20 mouse cellular contexts compared by ENCODE assay signal in the genomic region with DNA sequence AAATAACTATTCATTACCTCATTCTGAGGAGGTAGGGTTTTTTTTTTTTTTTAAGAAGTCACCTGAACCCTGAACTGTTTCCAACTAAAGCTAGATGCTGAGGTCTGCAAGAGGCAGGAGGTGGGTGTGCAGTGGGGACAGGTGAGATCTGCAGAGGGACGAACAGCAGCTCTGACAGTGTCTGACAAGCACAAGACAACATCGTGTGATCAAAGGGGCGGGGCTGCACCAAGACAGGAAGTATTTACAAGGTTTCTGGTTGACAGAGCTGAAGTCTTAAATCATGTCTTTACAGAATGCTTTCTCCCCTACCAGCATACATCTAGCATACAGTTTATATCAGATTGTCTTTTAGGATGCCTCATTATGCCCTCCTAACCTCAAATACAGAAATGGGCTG. TPM values are rescaled to one million over a fixed set of nuclear protein-coding genes. Genes with fewer than 3 reads are reported as not detected.
A peak's percentile ranks its signal among the peaks of the same experiment; 100 is the strongest.
DNase-seq lines count a peak whose midpoint lies in the region; ATAC-seq and TF ChIP-seq lines count a peak whose summit lies in the region.
"Had no signal": no experiment of that assay in that cellular context is flagged by ENCODE, and none has a peak within 500 bp of the region (broad histone marks: within the 10 kb centered on the region; RNA-seq: fewer than 3 reads in every experiment).

No protein-coding gene starts in this region.

- TF ChIP-seq CTCF in spleen, adult 2 months (IDR thresholded peaks at IDR 0.05; ENCODE audit: extremely low read depth, insufficient read depth, insufficient read length, insufficient replicate concordance) = no peak

- no peaks in the 10 kb centered on the region for H3K9me3 ChIP-seq in intestine, embryonic 14.5 days (ENCODE audit: control insufficient read depth, low read length)
- no peaks in the 10 kb centered on the region for H3K9me3 ChIP-seq in intestine, embryonic 15.5 days
- H3K9me3 ChIP-seq in neural tube, embryonic 15.5 days (replicated peaks) = no peaks in the 10 kb centered on the region
- H3K9me3 ChIP-seq: embryonic facial prominence, embryonic 12.5 days; forebrain, embryonic 13.5 days; hindbrain, embryonic 15.5 days; liver, embryonic 15.5 days; stomach, embryonic 15.5 days had no signal

- no peak overlapping the region for H3K9ac ChIP-seq in intestine, embryonic 14.5 days (ENCODE audit: low read length)
- H3K9ac ChIP-seq in intestine, embryonic 15.5 days = no peak overlapping the region
- no peak overlapping the region for H3K9ac ChIP-seq in neural tube, embryonic 15.5 days (replicated peaks)
- H3K9ac ChIP-seq: embryonic facial prominence, embryonic 12.5 days; forebrain, embryonic 13.5 days; hindbrain, embryonic 15.5 days; liver, embryonic 15.5 days; stomach, embryonic 15.5 days had no signal

- H3K4me1 ChIP-seq in intestine, embryonic 14.5 days (replicated peaks; ENCODE audit: control insufficient read depth, insufficient read depth, low read length) = peaks cover 6% of the 10 kb centered on the region; the same call in 1 of the 2 replicates
- 0 out of 2 replicates have a peak, but pooled peaks cover 3% of the 10 kb centered on the region for H3K4me1 ChIP-seq in intestine, embryonic 15.5 days (replicated peaks)
- peaks cover 2% of the 10 kb centered on the region for H3K4me1 ChIP-seq in spleen, adult 2 months (ENCODE audit: control insufficient read depth, insufficient read depth, insufficient read length)
- no peaks in the 10 kb centered on the region for H3K4me1 ChIP-seq in neural tube, embryonic 15.5 days
- H3K4me1 ChIP-seq: embryonic facial prominence, embryonic 12.5 days; forebrain, embryonic 13.5 days; hindbrain, embryonic 15.5 days; liver, embryonic 15.5 days; stomach, embryonic 15.5 days had no signal

- no peak for ATAC-seq in intestine, embryonic 14.5 days (replicated peaks; ENCODE audit: low FRiP score, low TSS enrichment, low read depth)
- no peak; the same call in 1 of the 2 replicates for ATAC-seq in intestine, embryonic 15.5 days
- no peak for ATAC-seq in neural tube, embryonic 15.5 days (ENCODE audit: low FRiP score)
- ATAC-seq: forebrain, embryonic 13.5 days; Patski had no signal

- no peak overlapping the region for H3K4me3 ChIP-seq in intestine, embryonic 14.5 days (ENCODE audit: low read depth, low read length)
- H3K4me3 ChIP-seq in intestine, embryonic 15.5 days (replicated peaks) = no peak overlapping the region
- no peak overlapping the region for H3K4me3 ChIP-seq in spleen, adult 2 months (ENCODE audit: extremely low read depth, insufficient read depth, insufficient read length)
- no peak overlapping the region for H3K4me3 ChIP-seq in neural tube, embryonic 15.5 days (replicated peaks)
- H3K4me3 ChIP-seq: embryonic facial prominence, embryonic 12.5 days; forebrain, embryonic 13.5 days; hindbrain, embryonic 15.5 days; liver, embryonic 15.5 days; myocyte; stomach, embryonic 15.5 days had no signal

- WGBS in intestine, embryonic 14.5 days = 51% methylated on average over 3 of the region's 3 CpGs
- WGBS in intestine, embryonic 15.5 days = 54% methylated on average over 3 of the region's 3 CpGs
- 19% methylated on average over 3 of the region's 3 CpGs for WGBS in spleen, adult 2 months
- WGBS in neural tube, embryonic 15.5 days = 80% methylated on average over 3 of the region's 3 CpGs

- TF ChIP-seq POLR2A in spleen, adult 2 months (IDR thresholded peaks at IDR 0.05; ENCODE audit: low read depth, low read length) = no peak

- no peak for DNase-seq in intestine, embryonic 14.5 days (ENCODE audit: low spot score)
- peak; percentile 22 to 38 for DNase-seq in spleen, adult 2 months (ENCODE audit: low read depth in 1 of 2, low spot score in 2 of 2)
- DNase-seq in spleen, postnatal 4 days (ENCODE audit: low spot score in 2 of 2) = no peak
- peak; percentile 47 to 48 for DNase-seq in spleen, postnatal 36 days (ENCODE audit: low spot score in 2 of 2)
- no peak for DNase-seq in gastrocnemius, postnatal 4 days (ENCODE audit: low spot score in 2 of 2)
- DNase-seq in adrenal gland, adult 2 months = no peak
- DNase-seq: adrenal gland, postnatal 25 days; left cerebral cortex, postnatal 4 days had no signal

- H3K4me2 ChIP-seq in intestine, embryonic 14.5 days (ENCODE audit: low read length) = no peak overlapping the region
- H3K4me2 ChIP-seq in intestine, embryonic 15.5 days (replicated peaks) = no peak overlapping the region
- H3K4me2 ChIP-seq in neural tube, embryonic 15.5 days = no peak overlapping the region
- H3K4me2 ChIP-seq: embryonic facial prominence, embryonic 12.5 days; forebrain, embryonic 13.5 days; hindbrain, embryonic 15.5 days; liver, embryonic 15.5 days; stomach, embryonic 15.5 days had no signal

- peak overlapping the region; percentile 27; the same call in 1 of the 2 replicates for H3K27ac ChIP-seq in intestine, embryonic 14.5 days (ENCODE audit: low read depth)
- no peak overlapping the region for H3K27ac ChIP-seq in intestine, embryonic 15.5 days
- H3K27ac ChIP-seq in spleen, adult 2 months (ENCODE audit: insufficient read depth, low read length) = no peak overlapping the region
- no peak overlapping the region for H3K27ac ChIP-seq in neural tube, embryonic 15.5 days (replicated peaks)
- H3K27ac ChIP-seq: embryonic facial prominence, embryonic 12.5 days; forebrain, embryonic 13.5 days; hindbrain, embryonic 15.5 days; liver, embryonic 15.5 days; stomach, embryonic 15.5 days had no signal

- no peaks in the 10 kb centered on the region for H3K27me3 ChIP-seq in intestine, embryonic 14.5 days (replicated peaks; ENCODE audit: control insufficient read depth, insufficient read depth, low read length)
- no peaks in the 10 kb centered on the region for H3K27me3 ChIP-seq in intestine, embryonic 15.5 days (replicated peaks)
- no peaks in the 10 kb centered on the region for H3K27me3 ChIP-seq in spleen, adult 2 months (ENCODE audit: control insufficient read depth, insufficient read depth, low read length)
- H3K27me3 ChIP-seq in neural tube, embryonic 15.5 days (replicated peaks) = no peaks in the 10 kb centered on the region
- H3K27me3 ChIP-seq: embryonic facial prominence, embryonic 12.5 days; forebrain, embryonic 13.5 days; hindbrain, embryonic 15.5 days; liver, embryonic 15.5 days; Patski; stomach, embryonic 15.5 days had no signal

- peaks cover 31% of the 10 kb centered on the region for H3K36me3 ChIP-seq in intestine, embryonic 14.5 days (ENCODE audit: control insufficient read depth, insufficient read depth, low read length)
- no peaks in the 10 kb centered on the region for H3K36me3 ChIP-seq in intestine, embryonic 15.5 days
- peaks cover 11% of the 10 kb centered on the region for H3K36me3 ChIP-seq in spleen, adult 2 months (ENCODE audit: control insufficient read depth, insufficient read depth, low read length)
- peaks cover 16% of the 10 kb centered on the region for H3K36me3 ChIP-seq in neural tube, embryonic 15.5 days

RNA-seq across cellular contexts. Expression of a gene that starts 14.5 kb away (rescaled TPM):
- 394 and 416 TPM in 2 replicates for polyA plus RNA-seq in intestine, embryonic 14.5 days (2014; fragmentation: Nextera tagmentation; extraction: Ambion mirVana)
- polyA plus RNA-seq in intestine, embryonic 15.5 days (2015; fragmentation: Nextera tagmentation; extraction: Ambion mirVana) = 378 and 432 TPM in 2 replicates
- 71.2 and 124 TPM in 2 replicates for polyA plus RNA-seq in spleen, adult 2 months (2012; rRNA removed)
- 100 to 1,000 TPM; 194 to 203 TPM for total RNA-seq in gastrocnemius, postnatal 4 days (2021)
- 495 and 582 TPM in 2 replicates for polyA plus RNA-seq in neural tube, embryonic 15.5 days (2015; fragmentation: Nextera tagmentation; extraction: Ambion mirVana)
- total RNA-seq in adrenal gland, adult 2 months (2021) = 100 to 1,000 TPM; 137 to 247 TPM
- polyA plus RNA-seq in adrenal gland, adult 2 months (2012; rRNA removed) = 964 and 1,102 TPM in 2 replicates

RNA-seq across cellular contexts. Expression of a gene that starts 21.3 kb away (rescaled TPM):
- polyA plus RNA-seq in intestine, embryonic 14.5 days (2014; fragmentation: Nextera tagmentation; extraction: Ambion mirVana) = 0.97 TPM in 1 of 2 replicates, not detected in the other
- 1.1 and 1.2 TPM in 2 replicates for polyA plus RNA-seq in intestine, embryonic 15.5 days (2015; fragmentation: Nextera tagmentation; extraction: Ambion mirVana)
- polyA plus RNA-seq in spleen, adult 2 months (2012; rRNA removed) = 0.79 TPM in 1 of 2 replicates, not detected in the other
- total RNA-seq in gastrocnemius, postnatal 4 days (2021) = not detected
- polyA plus RNA-seq in neural tube, embryonic 15.5 days (2015; fragmentation: Nextera tagmentation; extraction: Ambion mirVana) = 2.0 and 3.5 TPM in 2 replicates
- total RNA-seq in adrenal gland, adult 2 months (2021) = not detected
- 0.52 and 0.54 TPM in 2 replicates for polyA plus RNA-seq in adrenal gland, adult 2 months (2012; rRNA removed)
- total RNA-seq: adrenal gland, postnatal 25 days; layer of hippocampus, adult 18-20 months had no signal
- polyA plus RNA-seq: C2C12; embryonic facial prominence, embryonic 12.5 days; forebrain, embryonic 13.5 days; heart, embryonic 14.5 days had no signal

RNA-seq across cellular contexts. Expression of a gene that starts 33.2 kb away (rescaled TPM):
- 25.0 and 31.6 TPM in 2 replicates for polyA plus RNA-seq in intestine, embryonic 14.5 days (2014; fragmentation: Nextera tagmentation; extraction: Ambion mirVana)
- polyA plus RNA-seq in intestine, embryonic 15.5 days (2015; fragmentation: Nextera tagmentation; extraction: Ambion mirVana) = 28.0 and 29.1 TPM in 2 replicates
- polyA plus RNA-seq in spleen, adult 2 months (2012; rRNA removed) = 8.6 and 14.1 TPM in 2 replicates
- 10 to 100 TPM; 15.9 to 18.3 TPM for total RNA-seq in gastrocnemius, postnatal 4 days (2021)
- 44.8 and 45.3 TPM in 2 replicates for polyA plus RNA-seq in neural tube, embryonic 15.5 days (2015; fragmentation: Nextera tagmentation; extraction: Ambion mirVana)
- total RNA-seq in adrenal gland, adult 2 months (2021) = 10 to 100 TPM; 20.4 to 27.3 TPM
- 18.7 and 20.7 TPM in 2 replicates for polyA plus RNA-seq in adrenal gland, adult 2 months (2012; rRNA removed)

RNA-seq across cellular contexts. Expression of a gene that starts 49.2 kb away (rescaled TPM):
- polyA plus RNA-seq in intestine, embryonic 14.5 days (2014; fragmentation: Nextera tagmentation; extraction: Ambion mirVana) = 18.9 and 21.0 TPM in 2 replicates
- 11.7 and 12.3 TPM in 2 replicates for polyA plus RNA-seq in intestine, embryonic 15.5 days (2015; fragmentation: Nextera tagmentation; extraction: Ambion mirVana)
- polyA plus RNA-seq in spleen, adult 2 months (2012; rRNA removed) = 7.3 and 9.2 TPM in 2 replicates
- 10 to 100 TPM; 32.5 to 34.9 TPM for total RNA-seq in gastrocnemius, postnatal 4 days (2021)
- polyA plus RNA-seq in neural tube, embryonic 15.5 days (2015; fragmentation: Nextera tagmentation; extraction: Ambion mirVana) = 14.8 and 15.0 TPM in 2 replicates
- 10 to 100 TPM in 1 of 2 experiments, 1 to 10 TPM in 1; 7.5 to 14.6 TPM for total RNA-seq in adrenal gland, adult 2 months (2021)
- polyA plus RNA-seq in adrenal gland, adult 2 months (2012; rRNA removed) = 6.0 and 9.0 TPM in 2 replicates

Comparison
In these comparisons a context has a peak if more than half of its experiments do, and no peak if none do; other contexts are left out.
1. DNase-seq: peak in spleen, adult 2 months (2 of 2) and spleen, postnatal 36 days (2 of 2); none in intestine, embryonic 14.5 days (single experiment), spleen, postnatal 4 days (0 of 2), gastrocnemius, postnatal 4 days (0 of 2) and adrenal gland, adult 2 months (single experiment).